Mouse (Mus musculus): ENCODE results near the gene Srgap2.

DNA sequence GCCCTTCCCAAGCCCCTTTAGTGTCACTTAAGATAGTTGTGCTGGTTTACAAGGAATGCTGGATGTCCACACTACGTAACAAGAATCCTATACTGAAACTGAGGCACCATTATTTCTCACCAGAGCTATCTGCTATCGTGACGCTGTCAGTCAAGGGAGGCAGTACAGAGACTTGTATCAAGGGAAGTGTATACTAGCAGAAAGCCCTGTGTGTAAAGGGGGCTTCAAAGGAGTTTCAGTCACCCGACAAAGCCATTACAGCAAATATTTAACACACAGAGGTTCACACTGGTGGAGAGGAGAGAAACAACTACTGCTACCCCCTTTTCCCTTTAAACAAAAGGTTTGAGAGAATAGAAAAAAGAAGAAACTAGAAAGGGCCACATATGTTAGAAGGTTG, 35.6 kb downstream of the Srgap2 start:
- TF ChIP-seq TAL1 (IDR thresholded peaks at IDR 0.05; ENCODE audit: low read length): no peak
- no peak for TF ChIP-seq GATA1 (IDR thresholded peaks at IDR 0.05; ENCODE audit: low read length)

Data from erythroblast, embryonic 14.5 days (primary cell).